Mouse (Mus musculus): ENCODE results near the gene BC025920. TPM values are rescaled to one million over a fixed set of nuclear protein-coding genes. Genes with fewer than 3 reads are reported as not detected.
A peak's percentile ranks its signal among the peaks of the same experiment; 100 is the strongest.

Gene BC025920
- total RNA-seq (2021), result 1 to 10 TPM; 2.6 to 3.3 TPM
- long read RNA-seq, experiment 1, partial matches to known transcripts, result 0 of 9 reads
- long read RNA-seq, experiment 1, other reads (novel, unspliced or antisense), result 9 of 9 reads
- long read RNA-seq, experiment 2, partial matches to known transcripts, result 0 of 4 reads
- long read RNA-seq, experiment 2, other reads (novel, unspliced or antisense), result 4 of 4 reads

- DNase-seq (ENCODE audit: low spot score in 2 of 2), result peak; percentile 88 to 94
These were observed at the start of gene BC025920 for GRCm38 (mm10) chr10:81605974-81606751. TSS of gene BC025920 (plus strand) at chr10:81606270.

GRCm38 (mm10) chr10:81556282-81556681 is 49.8 kb upstream of the BC025920 start:
- no peak for DNase-seq (ENCODE audit: low spot score in 2 of 2)

GRCm38 (mm10) chr10:81557491-81557890 is 48.6 kb upstream of the BC025920 start:
- DNase-seq (ENCODE audit: low spot score in 2 of 2), result no peak

- DNase-seq (ENCODE audit: low spot score in 2 of 2), result peak; percentile 66 to 82
These were observed 46.9 kb upstream of the BC025920 start, which contains the start of gene Aes for GRCm38 (mm10) chr10:81559163-81559626. TSS of gene Aes (plus strand) at chr10:81559488.

- peak; percentile 80 to 87 for DNase-seq (ENCODE audit: low spot score in 2 of 2)
These were observed 46.2 kb upstream of the BC025920 start for GRCm38 (mm10) chr10:81559627-81560539.

GRCm38 (mm10) chr10:81560719-81561459 is 45.2 kb upstream of the BC025920 start:
- DNase-seq (ENCODE audit: low spot score in 2 of 2), result no peak

GRCm38 (mm10) chr10:81562411-81562810 is 43.7 kb upstream of the BC025920 start:
- no peak for DNase-seq (ENCODE audit: low spot score in 2 of 2)

- DNase-seq (ENCODE audit: low spot score in 2 of 2), result no peak
These were observed 42.6 kb upstream of the BC025920 start for GRCm38 (mm10) chr10:81563481-81563880.

GRCm38 (mm10) chr10:81564216-81564615 is 41.9 kb upstream of the BC025920 start:
- no peak for DNase-seq (ENCODE audit: low spot score in 2 of 2)

GRCm38 (mm10) chr10:81564734-81565133 is 41.3 kb upstream of the BC025920 start:
- peak; percentile 63 to 67 for DNase-seq (ENCODE audit: low spot score in 2 of 2)

- no peak for DNase-seq (ENCODE audit: low spot score in 2 of 2)
These were observed 40.5 kb upstream of the BC025920 start for GRCm38 (mm10) chr10:81565257-81566228.

- DNase-seq (ENCODE audit: low spot score in 2 of 2), result no peak
These were observed 37.5 kb upstream of the BC025920 start for GRCm38 (mm10) chr10:81568381-81569191.

GRCm38 (mm10) chr10:81569507-81570237 is 36.4 kb upstream of the BC025920 start:
- DNase-seq (ENCODE audit: low spot score in 2 of 2), result no peak

- no peak for DNase-seq (ENCODE audit: low spot score in 2 of 2)
These were observed 35.8 kb upstream of the BC025920 start for GRCm38 (mm10) chr10:81570238-81570800.

- DNase-seq (ENCODE audit: low spot score in 2 of 2), result peak; percentile 93 to 95
These were observed 35.1 kb upstream of the BC025920 start for GRCm38 (mm10) chr10:81570831-81571500.

GRCm38 (mm10) chr10:81571501-81571876 is 34.6 kb upstream of the BC025920 start:
- peak; percentile 98 to 99 for DNase-seq (ENCODE audit: low spot score in 2 of 2)

- DNase-seq (ENCODE audit: low spot score in 2 of 2), result no peak
These were observed 33.9 kb upstream of the BC025920 start for GRCm38 (mm10) chr10:81572133-81572671.
